Mouse (Mus musculus): ENCODE results near the gene Hip1.

- TF ChIP-seq CTCF (IDR thresholded peaks at IDR 0.05; ENCODE audit: low read depth) (no peak), EP300 (IDR thresholded peaks at IDR 0.05; ENCODE audit: low read depth) (no peak)
Measured at GRCm38 (mm10) chr5:135576055-135576454, 31.1 kb upstream of the Hip1 start.

All from heart, postnatal 0 days (tissue).